Mouse (Mus musculus) limb, embryonic 14.5 days (tissue): ENCODE measurements around the gene Dohh. TPM values are rescaled to one million over a fixed set of nuclear protein-coding genes. Genes with fewer than 3 reads are reported as not detected.

Experiments
- ATAC-seq: fragments of 200-750 bp; cut with Nextera tagmentation; 2 replicates; pipeline ENCODE4 v1.8.0; 2017; ENCODE audit warnings: low read depth, moderate number of reproducible peaks, moderate TSS enrichment; ENCODE audit not compliant: low FRiP score
- DNase-seq: peaks from one replicate; pipeline ENCODE4 v3.0.0-alpha.2; 2015; ENCODE audit warnings: low spot score
- H3K27ac ChIP-seq: fragments of 300-500 bp; sonication (generic); replicated peaks from 2 replicates; pipeline ENCODE4 v1.5.1; 2014; ENCODE audit warnings: low read depth, mild to moderate bottlenecking, low read length, moderate library complexity, mixed read lengths
- H3K27me3 ChIP-seq: fragments of 300-500 bp; sonication (generic); 2 replicates; pipeline ENCODE4 v1.6.1; 2014; ENCODE audit warnings: low read length, mixed read lengths; ENCODE audit not compliant: control insufficient read depth, insufficient read depth
- H3K36me3 ChIP-seq: fragments of 300-500 bp; sonication (generic); 2 replicates; pipeline ENCODE4 v1.6.1; 2014; ENCODE audit warnings: mild to moderate bottlenecking, low read length, moderate library complexity, mixed read lengths; ENCODE audit not compliant: control insufficient read depth, insufficient read depth
- H3K4me1 ChIP-seq: fragments of 300-500 bp; sonication (generic); 2 replicates; pipeline ENCODE4 v1.6.1; 2014; ENCODE audit warnings: antibody characterized with exemption, low read length, mixed read lengths; ENCODE audit not compliant: control insufficient read depth, insufficient read depth
- H3K4me2 ChIP-seq: fragments of 300-500 bp; sonication (generic); replicated peaks from 2 replicates; pipeline ENCODE4 v1.6.1; 2014; ENCODE audit warnings: low read depth, mild to moderate bottlenecking, low read length, moderate library complexity; ENCODE audit not compliant: severe bottlenecking
- H3K4me3 ChIP-seq: fragments of 300-500 bp; sonication (generic); replicated peaks from 2 replicates; pipeline ENCODE4 v1.5.1; 2014; ENCODE audit warnings: low read length
- H3K9ac ChIP-seq: fragments of 300-500 bp; sonication (generic); 2 replicates; pipeline ENCODE4 v1.6.1; 2014; ENCODE audit warnings: mild to moderate bottlenecking, low read depth, low read length, moderate library complexity; ENCODE audit not compliant: severe bottlenecking
- H3K9me3 ChIP-seq: fragments of 300-500 bp; sonication (generic); 2 replicates; pipeline ENCODE4 v1.6.1; 2016; ENCODE audit warnings: low read length; ENCODE audit not compliant: control insufficient read depth
- POLR2A ChIP-seq: fragments of 200-500 bp; IDR thresholded peaks from 2 replicates; pipeline ENCODE4 v1.8.0; 2012; ENCODE audit warnings: inconsistent platforms, mild to moderate bottlenecking, moderate library complexity, borderline replicate concordance; ENCODE audit not compliant: insufficient read depth, insufficient read length; ENCODE audit errors: extremely low read depth
- WGBS: fragments of 180-500 bp; shearing (Covaris S2); extraction: QIAGEN DNeasy Blood & Tissue Kit; methylation state at CpG from one replicate; pipeline ENCODE4 v1.1.7; 2014; 5-methylcytosine and 5-hydroxymethylcytosine counted together
- polyA plus RNA-seq, 2 experiments: library from polyadenylated mRNA; depleted of rRNA in 1 of 2; stranded (reverse) in 1 of 2; unstranded in 1 of 2; fragments of >200 nt; fragmentation: Nextera tagmentation in 1 of 2; extraction: Ambion mirVana in 1 of 2; gene quantifications; 2 replicates each; pipeline versions ENCODE4 v1.2.1 to v1.2.3; 2012 to 2014

The Dohh gene
- polyA plus RNA-seq, 2 experiments, result 54.3 to 60.0 TPM

- H3K4me1 ChIP-seq, result peaks cover 31% of the 10 kb centered on the region
- H3K4me2 ChIP-seq, result peak overlapping the region; percentile 71
- peak overlapping the region; percentile 73 for H3K4me3 ChIP-seq
- 2% methylated on average over 15 of the region's 33 CpGs for WGBS
- H3K36me3 ChIP-seq, result 0 out of 2 replicates have a peak, but pooled peaks cover 8% of the 10 kb centered on the region
- 0 out of 2 replicates have a peak, but pooled peaks cover 4% of the 10 kb centered on the region for H3K27me3 ChIP-seq
- DNase-seq (no peak), ATAC-seq (no peak)
- peak overlapping the region; percentile 77 for H3K9ac ChIP-seq
- no peaks in the 10 kb centered on the region for H3K9me3 ChIP-seq
- TF ChIP-seq POLR2A, result no peak
- H3K27ac ChIP-seq, result 0 out of 2 replicates have a peak overlapping the region, but pooled peaks have one; percentile 29
Observed at GRCm38 (mm10) chr10:81426081-81426671, 41.9 kb downstream of the Dohh start.

DNA sequence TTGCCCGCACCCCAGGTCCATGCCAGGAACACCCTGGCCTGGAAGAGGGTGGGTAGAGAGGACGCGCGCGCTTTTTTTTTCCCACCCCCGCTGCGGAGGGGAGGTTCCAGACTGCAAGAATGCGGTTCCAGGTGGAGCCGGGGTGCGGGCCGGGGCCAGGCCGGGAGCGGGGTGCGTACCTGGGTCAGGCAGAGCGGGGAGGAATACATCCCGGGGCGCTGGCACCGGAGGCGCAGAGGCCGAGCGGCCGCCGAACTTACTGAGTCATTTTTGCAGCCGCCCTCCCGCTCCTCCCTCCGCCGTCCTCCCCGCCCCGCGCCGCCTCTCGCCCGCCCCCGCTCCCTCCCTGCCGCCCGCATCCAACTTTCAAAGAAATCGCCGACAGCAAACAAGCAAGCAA lies 42.7 kb downstream of the Dohh start:
- 0% methylated on average over 21 of the region's 38 CpGs for WGBS
- Histone ChIP-seq H3K4me2 (peak overlapping the region; percentile 71), H3K27me3 (0 out of 2 replicates have a peak, but pooled peaks cover 4% of the 10 kb centered on the region), H3K9me3 (no peaks in the 10 kb centered on the region), H3K4me3 (peak overlapping the region; percentile 73), H3K9ac (peak overlapping the region; percentile 77), H3K4me1 (peaks cover 34% of the 10 kb centered on the region), H3K36me3 (0 out of 2 replicates have a peak, but pooled peaks cover 1% of the 10 kb centered on the region), H3K27ac (peak overlapping the region; percentile 29; the same call in 1 of the 2 replicates)
- no peak for ATAC-seq
- no peak for DNase-seq
- no peak for TF ChIP-seq POLR2A

DNA sequence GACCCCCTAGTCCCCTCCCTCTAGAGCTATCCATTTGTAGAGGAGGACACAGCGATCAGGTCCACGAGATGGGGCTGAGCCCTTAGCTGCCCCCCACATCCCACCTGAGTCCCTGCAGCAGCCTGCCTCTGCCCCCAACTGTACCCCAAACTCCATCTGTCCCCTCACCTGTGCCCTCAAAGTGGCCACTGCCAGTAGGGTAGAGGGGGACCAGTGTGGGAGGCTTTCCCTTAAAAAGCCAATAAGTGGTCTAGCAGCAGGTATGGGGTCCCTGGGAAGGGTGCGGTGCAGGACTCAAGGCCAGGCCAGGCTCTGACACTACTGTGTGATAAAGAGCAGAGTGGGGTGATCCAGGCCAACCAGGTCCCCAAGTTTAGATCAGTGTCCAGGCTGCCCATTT lies 43.1 kb downstream of the Dohh start:
- Histone ChIP-seq H3K9ac (peak overlapping the region; percentile 77), H3K9me3 (no peaks in the 10 kb centered on the region), H3K4me3 (peak overlapping the region; percentile 73), H3K27ac (no peak overlapping the region), H3K4me2 (peak overlapping the region; percentile 71), H3K27me3 (0 out of 2 replicates have a peak, but pooled peaks cover 4% of the 10 kb centered on the region), H3K4me1 (peaks cover 34% of the 10 kb centered on the region), H3K36me3 (no peaks in the 10 kb centered on the region)
- TF ChIP-seq POLR2A, result no peak
- ATAC-seq (no peak), DNase-seq (no peak)
- 33% methylated on average over 3 of the region's 3 CpGs for WGBS

DNA sequence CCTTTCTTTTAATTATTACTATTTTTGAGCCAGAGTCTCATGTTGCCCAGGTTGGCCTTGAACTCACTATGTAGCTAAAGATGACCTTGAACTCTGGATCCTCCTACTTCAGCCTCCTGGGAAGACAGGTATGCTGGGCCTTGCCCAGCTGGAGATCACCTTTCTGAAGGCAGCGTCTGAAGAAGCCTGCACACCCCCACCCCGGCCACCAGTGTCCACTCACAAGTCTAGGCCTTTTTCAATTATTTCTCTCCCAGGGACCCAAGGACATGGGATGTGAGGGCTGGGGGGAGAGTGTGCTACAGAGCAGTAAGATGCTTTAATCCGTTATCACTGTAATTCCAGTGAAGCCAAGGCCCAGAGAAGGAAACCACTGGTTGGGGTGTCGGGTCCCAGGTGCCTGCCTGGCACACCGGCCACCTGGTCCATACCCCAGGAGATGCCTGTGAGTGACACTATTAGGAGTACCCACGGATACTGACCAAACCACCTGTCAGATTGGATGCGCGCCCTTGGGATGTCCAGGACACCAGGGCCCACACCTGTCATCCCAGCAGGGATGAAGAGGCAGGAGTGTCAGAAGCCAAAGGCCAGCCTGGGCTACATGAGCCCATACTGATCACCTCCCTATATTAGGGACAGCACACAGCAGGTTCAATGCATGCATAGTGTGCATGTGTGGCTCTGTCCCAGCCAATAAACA lies 43.7 kb downstream of the Dohh start:
- Histone ChIP-seq H3K4me3 (no peak overlapping the region), H3K36me3 (no peaks in the 10 kb centered on the region), H3K4me1 (peaks cover 36% of the 10 kb centered on the region), H3K4me2 (no peak overlapping the region), H3K9ac (no peak overlapping the region), H3K27me3 (0 out of 2 replicates have a peak, but pooled peaks cover 4% of the 10 kb centered on the region), H3K27ac (no peak overlapping the region), H3K9me3 (no peaks in the 10 kb centered on the region)
- DNase-seq, result no peak
- no peak for TF ChIP-seq POLR2A
- 86% methylated on average over 8 of the region's 8 CpGs for WGBS
- ATAC-seq, result no peak

- Histone ChIP-seq H3K4me1 (peaks cover 41% of the 10 kb centered on the region), H3K27ac (no peak overlapping the region), H3K27me3 (0 out of 2 replicates have a peak, but pooled peaks cover 4% of the 10 kb centered on the region), H3K9ac (no peak overlapping the region), H3K36me3 (no peaks in the 10 kb centered on the region), H3K4me3 (no peak overlapping the region), H3K9me3 (no peaks in the 10 kb centered on the region), H3K4me2 (no peak overlapping the region)
- no peak for ATAC-seq
- 93% methylated on average over 7 of the region's 7 CpGs for WGBS
- DNase-seq, result no peak
- no peak for TF ChIP-seq POLR2A
Observed at GRCm38 (mm10) chr10:81428507-81428870, 44.3 kb downstream of the Dohh start.
